Mouse (Mus musculus) lung, postnatal 0 days (tissue): ENCODE data around the gene Tab1. TPM values are rescaled to one million over a fixed set of nuclear protein-coding genes. Genes with fewer than 3 reads are reported as not detected.

Experiments
- ATAC-seq: fragments of 200-750 bp; cut with Nextera tagmentation; 2 replicates; pipeline ENCODE4 v1.8.0; 2017; ENCODE audit warnings: moderate library complexity
- DNase-seq: peaks from one replicate; pipeline ENCODE4 v3.0.0-alpha.2; 2016; ENCODE audit warnings: low spot score
- H3K27ac ChIP-seq: fragments of 300-500 bp; sonication (generic); 2 replicates; pipeline ENCODE4 v1.5.1; 2014; ENCODE audit warnings: antibody characterized with exemption, mild to moderate bottlenecking, low read length, mixed read lengths
- H3K27me3 ChIP-seq: fragments of 300-500 bp; sonication (generic); replicated peaks from 2 replicates; pipeline ENCODE4 v1.6.1; 2014; ENCODE audit warnings: low read length, mixed read lengths; ENCODE audit not compliant: insufficient read depth
- H3K36me3 ChIP-seq: fragments of 300-500 bp; sonication (generic); 2 replicates; pipeline ENCODE4 v1.6.1; 2014; ENCODE audit warnings: low read length, mixed read lengths; ENCODE audit not compliant: insufficient read depth
- H3K4me1 ChIP-seq: fragments of 300-500 bp; sonication (generic); 2 replicates; pipeline ENCODE4 v1.6.1; 2014; ENCODE audit warnings: antibody characterized with exemption, low read depth, low read length, mixed read lengths; ENCODE audit not compliant: insufficient read depth
- H3K4me2 ChIP-seq: fragments of 300-500 bp; sonication (generic); replicated peaks from 2 replicates; pipeline ENCODE4 v1.6.1; 2014; ENCODE audit warnings: low read depth, mild to moderate bottlenecking, low read length, moderate library complexity, mixed read lengths
- H3K4me3 ChIP-seq: fragments of 300-500 bp; sonication (generic); 2 replicates; pipeline ENCODE4 v1.5.1; 2014; ENCODE audit warnings: low read depth, low read length
- H3K9ac ChIP-seq: fragments of 300-500 bp; sonication (generic); replicated peaks from 2 replicates; pipeline ENCODE4 v1.6.1; 2014; ENCODE audit warnings: low read depth, mild to moderate bottlenecking
- H3K9me3 ChIP-seq: fragments of 300-500 bp; sonication (generic); 2 replicates; pipeline ENCODE4 v1.6.1; 2016; ENCODE audit warnings: low read length, mixed read lengths
- CTCF ChIP-seq: IDR thresholded peaks from 2 replicates; pipeline ENCODE4 v1.5.1; 2016; ENCODE audit warnings: antibody characterized with exemption, mild to moderate bottlenecking
- EP300 ChIP-seq: IDR thresholded peaks from 2 replicates; pipeline ENCODE4 v1.6.1; 2016; ENCODE audit warnings: antibody characterized with exemption, mild to moderate bottlenecking, control low read depth
- WGBS: fragments of 180-500 bp; shearing (Covaris S2); extraction: QIAGEN DNeasy Blood & Tissue Kit; methylation state at CpG from one replicate; pipeline ENCODE4 v1.1.7; 2014; 5-methylcytosine and 5-hydroxymethylcytosine counted together
- polyA plus RNA-seq: library from polyadenylated mRNA; unstranded; fragments of >200 nt; fragmentation: Nextera tagmentation; extraction: Ambion mirVana; gene quantifications from 2 replicates; pipeline ENCODE4 v1.2.1, GENCODE M21; 2015

Gene Tab1
- polyA plus RNA-seq, 1 experiment from 2014 or later = 19.1 TPM

DNA sequence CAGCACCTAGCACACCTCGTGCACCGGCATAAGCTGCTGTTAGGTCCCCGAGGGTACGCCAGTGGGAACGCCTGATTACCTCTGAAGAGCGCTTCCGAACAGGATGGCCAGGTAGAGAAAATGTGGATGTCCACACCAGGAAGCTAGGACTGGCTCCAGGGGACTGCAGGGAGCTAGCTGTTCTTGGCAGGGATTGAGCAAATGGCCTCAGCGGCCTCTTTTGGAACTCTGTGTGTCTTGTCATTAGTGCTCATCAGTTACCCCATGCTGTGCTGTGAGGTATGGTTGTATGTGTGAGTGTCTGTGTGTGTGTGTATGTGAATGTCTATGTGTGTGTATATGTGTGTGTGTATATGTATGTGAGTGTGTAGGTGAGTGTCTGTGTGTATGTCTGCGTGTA lies 42.4 kb downstream of the Tab1 start:
- H3K4me3 ChIP-seq = no peak overlapping the region
- no peaks in the 10 kb centered on the region for H3K27me3 ChIP-seq
- H3K9me3 ChIP-seq = no peaks in the 10 kb centered on the region
- H3K4me2 ChIP-seq = no peak overlapping the region
- H3K36me3 ChIP-seq = no peaks in the 10 kb centered on the region
- ATAC-seq = no peak
- H3K27ac ChIP-seq = no peak overlapping the region
- WGBS = 81% methylated on average over 9 of the region's 9 CpGs
- TF ChIP-seq CTCF = no peak
- no peak for TF ChIP-seq EP300
- peaks cover 5% of the 10 kb centered on the region for H3K4me1 ChIP-seq
- no peak overlapping the region for H3K9ac ChIP-seq
- DNase-seq = no peak

DNA sequence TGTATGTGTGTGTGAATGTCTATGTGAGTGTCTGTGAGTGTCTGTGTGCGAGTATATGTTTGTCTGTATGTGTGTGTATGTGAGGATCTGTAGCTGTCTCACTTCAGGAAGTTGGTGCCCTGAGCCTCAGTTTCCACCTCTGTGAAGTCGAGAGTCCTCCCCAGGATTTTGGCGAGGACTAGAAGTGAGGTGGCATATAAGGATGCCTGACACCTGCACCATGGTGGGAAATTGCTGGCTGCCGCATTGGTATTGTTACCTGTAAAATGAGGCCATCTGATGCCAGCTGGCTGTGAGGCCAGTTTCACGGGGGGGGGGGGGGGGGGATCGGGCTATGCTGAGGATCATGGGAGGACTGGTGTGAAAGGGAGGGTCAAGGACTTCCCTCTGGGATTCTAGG lies 42.8 kb downstream of the Tab1 start:
- Histone ChIP-seq H3K4me1 (peaks cover 5% of the 10 kb centered on the region), H3K27me3 (no peaks in the 10 kb centered on the region), H3K4me3 (no peak overlapping the region), H3K4me2 (no peak overlapping the region), H3K9ac (no peak overlapping the region), H3K36me3 (no peaks in the 10 kb centered on the region), H3K9me3 (no peaks in the 10 kb centered on the region), H3K27ac (no peak overlapping the region)
- DNase-seq (no peak), ATAC-seq (no peak)
- WGBS = 81% methylated on average over 4 of the region's 6 CpGs
- TF ChIP-seq CTCF = no peak

DNA sequence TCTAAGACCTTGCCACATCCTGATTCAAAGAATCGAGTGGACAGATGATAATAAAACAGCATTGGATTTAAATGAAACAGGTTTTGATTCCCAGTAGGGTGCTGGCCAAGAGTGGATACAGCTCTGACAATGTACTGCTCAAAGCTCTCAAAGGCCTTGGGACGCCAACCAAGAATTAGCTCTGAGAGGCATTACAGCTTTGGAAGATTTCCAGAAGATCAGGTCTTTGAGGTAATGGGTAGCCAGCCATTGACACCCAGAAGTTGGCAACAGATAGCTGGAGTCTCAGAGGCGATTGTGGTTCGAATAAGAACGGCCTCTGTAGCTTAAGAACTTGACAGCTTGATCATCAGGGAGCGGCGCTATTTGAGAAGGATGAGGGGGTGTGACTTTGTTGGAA lies 48.6 kb downstream of the Tab1 start:
- Histone ChIP-seq H3K9ac (no peak overlapping the region), H3K9me3 (no peaks in the 10 kb centered on the region), H3K4me1 (no peaks in the 10 kb centered on the region; the same call in 1 of the 2 replicates), H3K4me2 (no peak overlapping the region), H3K36me3 (no peaks in the 10 kb centered on the region), H3K27me3 (no peaks in the 10 kb centered on the region), H3K4me3 (no peak overlapping the region), H3K27ac (no peak overlapping the region)
- no peak for ATAC-seq
- no peak for DNase-seq
- TF ChIP-seq CTCF = no peak
- no peak for TF ChIP-seq EP300
- 88% methylated on average over 7 of the region's 7 CpGs for WGBS

DNA sequence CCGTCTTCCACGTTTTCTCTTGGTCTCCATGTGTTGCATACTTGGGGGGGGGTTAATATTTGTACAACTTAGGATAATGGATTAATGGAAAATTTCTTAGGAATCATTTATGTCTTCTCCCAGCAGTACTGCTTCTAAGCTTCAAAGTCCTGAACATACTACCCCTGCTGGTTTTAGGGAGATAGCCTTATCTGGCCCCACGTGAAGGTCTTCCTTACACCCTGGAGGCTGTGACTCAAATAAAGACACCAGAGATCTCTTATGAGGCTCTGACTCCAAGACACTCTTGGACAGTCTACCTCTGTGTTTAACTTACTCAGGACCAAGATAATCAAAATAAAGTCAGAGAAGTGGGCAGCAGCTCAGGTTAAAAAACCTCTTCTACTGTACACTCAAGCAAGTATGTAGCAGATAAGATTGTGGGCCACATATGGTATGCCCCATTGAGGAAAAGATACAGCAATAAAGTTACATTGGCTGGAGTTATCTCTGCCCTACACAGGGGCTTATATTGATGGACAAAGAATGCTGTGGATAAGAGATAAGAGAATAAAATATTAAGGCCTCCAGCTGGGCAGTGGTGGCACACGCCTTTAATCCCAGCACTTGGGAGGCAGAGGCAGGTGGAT lies 49.3 kb downstream of the Tab1 start:
- H3K9me3 ChIP-seq = no peaks in the 10 kb centered on the region
- H3K27ac ChIP-seq = no peak overlapping the region
- no peaks in the 10 kb centered on the region for H3K36me3 ChIP-seq
- no peak overlapping the region for H3K4me3 ChIP-seq
- TF ChIP-seq CTCF = no peak
- TF ChIP-seq EP300 = no peak
- no peaks in the 10 kb centered on the region for H3K27me3 ChIP-seq
- H3K4me1 ChIP-seq = no peaks in the 10 kb centered on the region; the same call in 1 of the 2 replicates
- no peak overlapping the region for H3K9ac ChIP-seq
- DNase-seq (no peak), ATAC-seq (no peak)
- 85% methylated on average over 4 of the region's 4 CpGs for WGBS
- no peak overlapping the region for H3K4me2 ChIP-seq

DNA sequence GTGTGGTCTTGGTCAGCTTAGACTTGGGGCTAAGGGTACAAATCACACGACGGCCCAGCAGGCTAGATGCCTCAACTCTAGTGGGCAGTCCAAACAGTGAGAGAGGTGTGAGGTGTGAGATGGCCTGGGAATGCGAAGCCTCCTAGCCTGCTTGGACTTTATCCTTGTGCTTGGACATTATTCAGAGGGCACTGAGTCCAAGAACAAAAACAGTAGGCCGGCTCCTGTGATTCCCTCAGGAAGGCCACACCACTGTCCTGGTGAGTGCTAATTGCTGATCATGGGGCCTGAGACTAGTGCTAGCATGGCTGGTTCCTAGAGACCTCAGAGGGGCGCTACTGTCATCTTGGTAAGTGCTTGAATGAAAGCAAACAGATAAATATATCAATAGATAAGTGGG lies 56.0 kb downstream of the Tab1 start:
- H3K4me3 ChIP-seq = no peak overlapping the region
- WGBS = 67% methylated on average over 5 of the region's 5 CpGs
- H3K36me3 ChIP-seq = no peaks in the 10 kb centered on the region
- H3K9ac ChIP-seq = no peak overlapping the region
- ATAC-seq = no peak
- no peak for DNase-seq
- no peaks in the 10 kb centered on the region for H3K4me1 ChIP-seq
- H3K9me3 ChIP-seq = no peaks in the 10 kb centered on the region
- no peak overlapping the region for H3K27ac ChIP-seq
- no peak overlapping the region for H3K4me2 ChIP-seq
- TF ChIP-seq CTCF = no peak
- TF ChIP-seq EP300 = no peak
- H3K27me3 ChIP-seq = no peaks in the 10 kb centered on the region

DNA sequence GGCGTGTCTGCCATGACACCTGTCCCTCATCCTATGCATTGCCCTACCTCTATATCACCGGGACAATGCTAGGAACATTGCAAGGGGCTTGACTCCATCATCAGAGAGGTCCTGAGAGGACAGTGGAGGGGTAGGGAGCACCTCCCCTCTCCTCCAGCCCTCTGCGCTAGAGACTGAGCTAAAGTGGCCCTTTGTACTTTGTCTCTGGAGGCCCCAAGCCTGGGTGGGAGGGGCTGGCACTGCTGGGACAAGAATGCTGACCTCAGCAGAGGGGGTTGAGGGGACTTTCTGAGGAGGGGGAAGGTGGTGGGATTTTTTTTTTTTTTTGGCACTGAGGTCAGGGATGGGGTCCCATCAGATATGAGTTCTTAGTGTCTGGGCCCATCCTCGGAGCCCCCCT lies 57.1 kb downstream of the Tab1 start:
- H3K27me3 ChIP-seq = no peaks in the 10 kb centered on the region
- no peak overlapping the region for H3K4me3 ChIP-seq
- no peak overlapping the region for H3K9ac ChIP-seq
- H3K9me3 ChIP-seq = no peaks in the 10 kb centered on the region
- no peak for DNase-seq
- ATAC-seq = no peak
- no peaks in the 10 kb centered on the region for H3K4me1 ChIP-seq
- no peak for TF ChIP-seq CTCF
- TF ChIP-seq EP300 = no peak
- no peaks in the 10 kb centered on the region for H3K36me3 ChIP-seq
- H3K27ac ChIP-seq = no peak overlapping the region
- H3K4me2 ChIP-seq = no peak overlapping the region
- WGBS = 62% methylated on average over 4 of the region's 4 CpGs
